Mouse (Mus musculus) activated CD4-positive, CD25-positive, alpha-beta regulatory T cell, adult 4 months (primary cell): Measurements from ENCODE around the gene Tmem258. TPM values are rescaled to one million over a fixed set of nuclear protein-coding genes. Genes with fewer than 3 reads are reported as not detected.

Experiments
- ATAC-seq: one replicate; pipeline ENCODE4 v1.8.0; 2017
- polyA plus RNA-seq, 2 experiments: library from polyadenylated mRNA; unstranded; fragments of 100-300 nt; shearing (Covaris generic); gene quantifications; one replicate each; pipeline ENCODE4 v1.2.1; 2017

The Tmem258 gene
- polyA plus RNA-seq, 2 experiments from 2014 or later: 356 to 371 TPM

GRCm38 (mm10) chr19:10185876-10186275 is 17.9 kb upstream of the Tmem258 start:
- ATAC-seq: no peak

GRCm38 (mm10) chr19:10186569-10186968 is 17.2 kb upstream of the Tmem258 start:
- no peak for ATAC-seq

GRCm38 (mm10) chr19:10188281-10188811 is 15.5 kb upstream of the Tmem258 start:
- ATAC-seq: no peak

- ATAC-seq: no peak
Observed at GRCm38 (mm10) chr19:10189022-10189421, 14.8 kb upstream of the Tmem258 start.

GRCm38 (mm10) chr19:10189940-10190339 is 13.9 kb upstream of the Tmem258 start:
- no peak for ATAC-seq

GRCm38 (mm10) chr19:10190796-10191195 is 13.0 kb upstream of the Tmem258 start:
- no peak for ATAC-seq

GRCm38 (mm10) chr19:10191326-10191725 is 12.5 kb upstream of the Tmem258 start:
- ATAC-seq: no peak

- no peak for ATAC-seq
Observed at GRCm38 (mm10) chr19:10194337-10194736, 9.5 kb upstream of the Tmem258 start.

- no peak for ATAC-seq
Observed at GRCm38 (mm10) chr19:10195252-10195651, 8.6 kb upstream of the Tmem258 start.

- no peak for ATAC-seq
Observed at GRCm38 (mm10) chr19:10197130-10197529, 6.7 kb upstream of the Tmem258 start.

GRCm38 (mm10) chr19:10198286-10198685 is 5.5 kb upstream of the Tmem258 start:
- ATAC-seq: no peak

- ATAC-seq: peak; percentile 49
Observed at GRCm38 (mm10) chr19:10198723-10199122, 5.1 kb upstream of the Tmem258 start.

- peak; percentile 5 for ATAC-seq
Observed at GRCm38 (mm10) chr19:10203146-10203847, 517 bp upstream of the Tmem258 start.

- peak; percentile 43 for ATAC-seq
Observed at GRCm38 (mm10) chr19:10204616-10205001, 795 bp downstream of the Tmem258 start.

- no peak for ATAC-seq
Observed at GRCm38 (mm10) chr19:10205051-10205450, 1.2 kb downstream of the Tmem258 start.

GRCm38 (mm10) chr19:10208851-10209250 is 5.0 kb downstream of the Tmem258 start:
- no peak for ATAC-seq

GRCm38 (mm10) chr19:10210885-10211284 is 7.1 kb downstream of the Tmem258 start:
- no peak for ATAC-seq

- no peak for ATAC-seq
Observed at GRCm38 (mm10) chr19:10213796-10214471, 10.1 kb downstream of the Tmem258 start.

GRCm38 (mm10) chr19:10216101-10216500 is 12.3 kb downstream of the Tmem258 start:
- ATAC-seq: no peak

GRCm38 (mm10) chr19:10219108-10219507 is 15.3 kb downstream of the Tmem258 start:
- ATAC-seq: no peak

GRCm38 (mm10) chr19:10219593-10219992 is 15.8 kb downstream of the Tmem258 start:
- no peak for ATAC-seq

GRCm38 (mm10) chr19:10221585-10221984 is 17.8 kb downstream of the Tmem258 start:
- no peak for ATAC-seq

- ATAC-seq: no peak
Observed at GRCm38 (mm10) chr19:10222656-10223055, 18.8 kb downstream of the Tmem258 start.

GRCm38 (mm10) chr19:10223561-10223960 is 19.7 kb downstream of the Tmem258 start:
- no peak for ATAC-seq
